Mouse (Mus musculus) adrenal gland, adult 2 months (tissue): ENCODE measurements around the gene Grid2. TPM values are rescaled to one million over a fixed set of nuclear protein-coding genes. Genes with fewer than 3 reads are reported as not detected.

Source experiments
- DNase-seq: peaks from one replicate; pipeline ENCODE4 v3.0.0; 2021
- polyA plus RNA-seq: library from polyadenylated mRNA; depleted of rRNA; stranded (reverse); fragments of >200 nt; gene quantifications from 2 replicates; pipeline ENCODE4 v1.2.3, GENCODE M21; 2012
- total RNA-seq, 2 experiments: library from RNA; stranded (reverse); gene quantifications; 2 replicates each; pipeline ENCODE4 v1.2.3; 2021

Gene Grid2
- total and polyA plus RNA-seq, 3 experiments: 0.10 TPM; not detected in 2

GRCm38 (mm10) chr6:63635970-63636369, 380.3 kb downstream of the Grid2 start:
- DNase-seq: no peak

DNA sequence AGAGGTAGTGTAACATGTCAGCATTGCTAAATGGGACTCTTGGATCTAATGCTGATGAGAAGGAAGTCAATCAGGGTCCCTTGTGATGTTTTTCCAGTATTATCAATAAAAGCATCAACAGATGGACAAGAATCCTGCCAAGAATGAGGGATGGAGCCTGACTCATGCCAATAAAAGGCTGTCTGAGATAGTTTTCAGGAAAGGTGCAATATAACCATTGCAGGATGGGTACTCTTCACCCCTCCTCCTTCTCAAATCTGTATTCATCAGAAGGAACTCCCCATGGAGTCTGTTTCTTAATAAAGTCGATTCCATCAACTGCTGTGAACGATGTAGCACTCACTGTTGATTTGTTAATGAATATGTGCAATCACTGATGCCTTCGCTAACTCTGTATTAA, 403.7 kb downstream of the Grid2 start:
- no peak for DNase-seq

- DNase-seq: no peak
Measured at GRCm38 (mm10) chr6:63685689-63686088, 430.0 kb downstream of the Grid2 start.

DNA sequence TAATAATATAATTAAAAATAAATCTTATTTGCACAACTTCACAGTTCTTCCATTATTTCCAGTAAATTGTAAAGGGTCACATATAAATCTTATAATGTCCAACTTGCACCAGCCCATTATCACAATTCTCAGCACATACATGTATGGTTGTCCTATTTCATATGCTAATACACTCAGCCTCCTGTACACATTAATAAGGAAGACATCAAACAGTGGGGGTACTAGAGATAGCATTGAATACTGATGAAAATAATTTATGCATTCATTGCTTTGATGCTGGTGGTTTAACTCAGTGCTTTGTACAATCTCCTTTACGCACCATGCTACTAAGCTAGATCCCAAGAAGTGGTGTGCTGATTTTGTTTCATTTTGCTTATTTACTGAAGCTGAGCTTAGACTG, 446.0 kb downstream of the Grid2 start:
- DNase-seq: no peak

- DNase-seq: no peak
Measured at GRCm38 (mm10) chr6:63733740-63734139, 478.1 kb downstream of the Grid2 start.

DNA sequence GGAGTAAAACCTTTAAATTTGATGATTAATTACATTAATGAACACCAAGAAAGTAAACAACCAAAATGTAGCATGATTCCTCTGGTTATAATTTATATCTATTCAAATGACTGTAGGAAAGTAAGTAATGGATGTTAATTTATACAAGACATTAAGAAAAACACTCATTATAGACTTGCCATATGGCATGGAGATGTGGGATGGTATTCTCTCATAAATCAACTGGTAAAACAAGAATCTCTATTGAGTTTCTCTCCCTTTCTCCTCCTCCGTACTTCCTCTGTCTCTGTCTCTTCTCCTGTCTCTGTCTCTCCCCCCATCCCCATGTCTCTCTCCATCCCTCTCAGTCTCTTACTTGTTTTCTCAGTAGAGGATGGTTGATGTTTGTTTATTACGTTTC, 506.9 kb downstream of the Grid2 start:
- no peak for DNase-seq

- no peak for DNase-seq
Measured at GRCm38 (mm10) chr6:63794679-63795078, 539.0 kb downstream of the Grid2 start.

DNA sequence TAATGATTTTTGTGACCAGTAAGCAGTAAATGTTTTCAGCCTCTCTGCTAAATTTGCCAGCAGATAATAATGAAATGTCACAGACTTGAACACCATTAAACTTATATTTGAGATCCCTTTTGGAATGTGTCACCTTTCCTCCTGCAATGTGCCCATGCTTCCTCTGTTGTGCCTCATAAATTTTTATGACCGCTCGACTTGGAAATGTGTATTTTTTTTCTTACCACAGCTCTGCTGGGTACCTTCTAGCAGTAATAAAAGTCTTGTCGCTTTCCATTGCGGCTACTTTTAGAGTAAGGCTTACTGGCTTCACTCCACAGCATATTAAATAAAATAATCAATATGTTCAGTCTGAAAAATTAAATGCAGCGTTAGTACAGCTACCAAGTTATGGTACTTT, 564.6 kb downstream of the Grid2 start:
- no peak for DNase-seq

- no peak for DNase-seq
Measured at GRCm38 (mm10) chr6:63862628-63863027, 607.0 kb downstream of the Grid2 start.

- DNase-seq: no peak
Measured at GRCm38 (mm10) chr6:63877088-63877764, 621.5 kb downstream of the Grid2 start.

GRCm38 (mm10) chr6:63877765-63878345, 622.2 kb downstream of the Grid2 start:
- DNase-seq: no peak

DNA sequence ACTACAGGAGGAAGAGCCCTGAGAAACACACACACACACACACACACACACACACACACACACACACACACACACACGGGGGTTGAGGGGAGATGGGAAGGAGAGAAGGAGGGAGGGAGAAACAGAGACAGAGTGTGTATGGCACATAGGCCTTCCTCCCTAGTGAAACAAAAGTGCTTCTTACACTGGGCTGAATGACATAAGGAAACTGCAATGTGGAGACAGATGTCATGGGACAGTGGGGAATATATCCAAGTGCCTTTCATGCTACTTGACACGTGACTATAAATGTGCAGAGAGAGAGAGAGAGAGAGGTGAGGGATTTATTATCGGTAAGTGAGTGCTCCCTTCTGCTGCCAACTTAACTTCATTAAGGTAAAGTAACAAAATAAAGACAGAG, 639.0 kb downstream of the Grid2 start:
- no peak for DNase-seq

- no peak for DNase-seq
Measured at GRCm38 (mm10) chr6:63898171-63898570, 642.5 kb downstream of the Grid2 start.

DNA sequence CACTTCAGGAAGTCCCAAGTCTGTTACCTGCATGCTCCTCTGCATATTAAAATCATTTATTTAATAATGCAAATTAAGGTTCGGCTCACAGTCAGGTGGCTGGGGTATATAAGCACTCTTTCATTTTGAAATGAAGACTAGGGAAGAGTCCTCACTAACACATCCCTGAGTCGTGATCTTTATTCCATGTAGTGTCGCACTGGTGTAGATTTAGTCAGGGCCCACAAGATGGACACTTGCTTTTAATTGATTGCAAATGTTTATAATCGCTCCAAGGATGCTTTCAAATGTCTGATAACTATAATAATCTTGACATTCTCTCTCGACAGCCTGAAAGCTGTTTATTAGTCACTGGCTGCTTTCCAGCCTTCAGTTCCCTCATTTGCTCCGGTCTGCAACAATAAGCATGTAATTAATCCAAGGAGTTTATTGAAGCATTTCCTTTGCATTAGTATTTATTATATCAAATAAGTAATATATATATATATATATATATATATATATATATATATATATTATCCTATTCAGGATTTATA, 661.4 kb downstream of the Grid2 start:
- no peak for DNase-seq

DNA sequence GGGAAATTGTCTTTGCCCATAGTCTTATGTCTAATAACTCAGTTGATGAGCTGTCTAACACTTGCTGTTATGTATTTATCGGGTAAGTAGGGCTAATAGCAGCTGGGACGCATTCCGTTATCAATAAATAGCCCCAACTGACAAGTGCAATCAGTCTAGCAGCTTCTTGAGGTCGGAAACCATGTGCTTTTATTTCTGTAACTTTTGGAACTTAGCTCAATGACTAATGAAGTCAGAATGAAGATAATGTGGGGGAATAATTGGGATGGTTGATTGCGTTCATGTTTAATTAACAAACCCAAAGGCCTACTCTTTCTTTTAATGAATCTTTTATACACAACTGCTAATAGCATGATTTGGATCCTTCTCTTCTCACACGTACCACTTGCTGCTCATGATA, 666.3 kb downstream of the Grid2 start:
- DNase-seq: no peak

GRCm38 (mm10) chr6:63931201-63931600, 675.5 kb downstream of the Grid2 start:
- no peak for DNase-seq

- DNase-seq: no peak
Measured at GRCm38 (mm10) chr6:63946721-63947120, 691.0 kb downstream of the Grid2 start.

- peak; percentile 4 for DNase-seq
Measured at GRCm38 (mm10) chr6:63963789-63964188, 708.1 kb downstream of the Grid2 start.

GRCm38 (mm10) chr6:63964269-63964668, 708.6 kb downstream of the Grid2 start:
- peak; percentile 19 for DNase-seq

- DNase-seq: no peak
Measured at GRCm38 (mm10) chr6:63964735-63965134, 709.1 kb downstream of the Grid2 start.

DNA sequence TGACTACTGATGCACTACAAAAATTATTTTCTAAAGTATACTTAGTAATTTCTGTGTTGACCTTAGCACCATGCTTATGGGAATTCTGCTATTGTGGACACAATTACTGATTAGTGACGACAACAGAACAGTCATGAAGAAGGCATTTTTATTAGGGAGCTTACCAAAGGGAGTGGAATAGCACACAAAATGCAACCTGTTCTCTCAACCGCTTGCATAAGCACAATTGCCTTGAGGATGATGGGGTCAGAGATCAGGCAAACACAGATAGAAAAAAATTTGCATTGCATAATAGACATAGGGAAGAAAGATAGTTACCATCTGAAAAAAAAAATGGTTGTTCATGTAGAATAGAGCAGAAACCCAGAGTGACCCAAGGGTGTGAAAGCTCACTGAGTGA, 790.4 kb downstream of the Grid2 start:
- no peak for DNase-seq

GRCm38 (mm10) chr6:64046732-64047131, 791.1 kb downstream of the Grid2 start:
- DNase-seq: no peak

- no peak for DNase-seq
Measured at GRCm38 (mm10) chr6:64047950-64048349, 792.3 kb downstream of the Grid2 start.

- no peak for DNase-seq
Measured at GRCm38 (mm10) chr6:64063858-64064257, 808.2 kb downstream of the Grid2 start.
